Mouse (Mus musculus) gastrocnemius, postnatal 14 days (tissue): ENCODE measurements around the gene Gm20869. TPM values are rescaled to one million over a fixed set of nuclear protein-coding genes. Genes with fewer than 3 reads are reported as not detected.
"Not testable (repeated sequence)": the region's sequence is repeated elsewhere in the genome, so short reads cannot be mapped to it uniquely, and the experiment has no call there.

ENCODE experiments used
- DNase-seq: peaks from one replicate; pipeline ENCODE4 v3.0.0; 2021; ENCODE audit warnings: mixed read lengths
- intact Hi-C: fragments of 180-260 bp; cut with DNase I; formaldehyde crosslinking; loops from one replicate; pipeline ENCODE4 v1.15.1; 2025; ENCODE audit warnings: low total_unique reads
- long read RNA-seq, 2 experiments: library from polyadenylated mRNA; stranded (forward); transcript quantifications; one replicate each; pipeline ENCODE4 v2.0.0; 2021
- total RNA-seq, 2 experiments: library from RNA; stranded (reverse); gene quantifications; 2 replicates each; pipeline ENCODE4 v1.2.3; 2021

Gm20869 gene
- total RNA-seq, result not detected
- long read RNA-seq, experiment 1, result 0 reads
- long read RNA-seq, experiment 2, result 0 reads

DNA sequence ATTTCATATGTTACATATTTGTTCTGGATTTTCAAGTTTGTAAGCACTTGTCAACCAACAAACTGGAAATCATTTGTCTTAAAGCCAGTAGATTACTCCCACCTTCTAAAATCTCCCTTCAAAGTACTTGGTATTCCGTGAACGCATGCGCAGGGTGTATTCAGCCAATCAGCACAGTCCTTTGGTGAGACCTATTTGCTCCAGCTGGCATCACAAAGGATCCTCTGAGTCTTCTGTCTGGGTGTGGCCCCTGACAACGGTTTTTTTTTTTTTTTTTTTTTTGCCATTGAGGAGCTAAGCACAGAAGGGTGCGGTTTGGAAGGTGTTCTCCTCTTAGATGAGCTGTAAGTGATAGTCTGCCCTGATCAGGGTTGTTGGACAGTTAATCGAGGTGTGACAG is at the start of gene Gm20869:
Gm20869 (plus strand) TSS at position 301 of the 400 bp plus-strand sequence.
- DNase-seq, intact Hi-C loops: not testable (repeated sequence)

Other genes with a start within 250 kb of the Gm20869 start
- not detected for gene Gm20870, start 222.6 kb downstream of the Gm20869 start, total RNA-seq